Mouse (Mus musculus): ENCODE measurements around the gene Slc12a9. TPM values are rescaled to one million over a fixed set of nuclear protein-coding genes. Genes with fewer than 3 reads are reported as not detected.

Slc12a9 gene
- total and polyA plus RNA-seq, 3 experiments, result 8.8 to 12.1 TPM; not detected in 1

DNA sequence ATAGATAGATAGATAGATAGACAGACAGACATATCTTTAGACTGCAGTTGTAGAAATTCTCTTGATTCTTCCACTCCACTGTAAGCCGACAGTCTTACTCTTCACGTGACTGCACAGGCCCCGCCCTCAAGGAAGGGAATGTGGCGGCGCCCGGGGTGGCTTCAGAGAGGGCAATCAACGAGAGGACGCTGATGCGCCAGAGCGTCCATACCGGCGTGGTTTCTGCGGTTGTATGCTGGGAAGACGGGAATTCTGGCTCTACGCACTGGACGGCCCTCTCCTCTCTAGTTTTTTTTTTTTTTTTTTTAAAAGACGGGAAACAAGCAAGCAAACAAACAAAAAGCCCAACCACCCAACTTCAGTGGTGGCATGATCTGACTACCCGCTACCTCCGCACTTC, 4.9 kb upstream of the Slc12a9 start (continued):
- TF ChIP-seq MAFK (IDR thresholded peaks at IDR 0.05; ENCODE audit: borderline replicate concordance, low read depth, low read length), result no peak
- TF ChIP-seq UBTF (IDR thresholded peaks at IDR 0.05; ENCODE audit: borderline replicate concordance, insufficient read depth, low read depth, low read length), result no peak

DNA sequence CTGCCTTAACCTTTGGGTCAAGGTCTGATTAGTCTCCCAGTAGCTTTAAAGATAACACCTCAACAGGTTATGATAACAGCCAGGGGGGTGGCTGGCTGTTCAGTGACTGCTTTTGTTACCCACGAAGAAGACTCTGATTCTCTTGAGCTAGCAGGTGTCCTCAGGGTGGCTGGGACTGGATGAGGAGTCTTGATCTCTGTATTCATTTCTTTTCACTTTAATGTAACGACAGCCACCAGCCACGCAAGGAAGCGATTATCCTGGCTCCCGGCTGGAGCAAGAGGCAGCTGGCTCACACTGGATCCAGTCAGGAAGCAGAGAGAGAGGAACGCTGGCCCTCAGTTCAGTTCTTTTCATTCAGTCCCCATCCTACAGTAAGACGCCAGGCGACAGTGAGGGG, 3.8 kb upstream of the Slc12a9 start:
- no peak overlapping the region for H3K27ac ChIP-seq (ENCODE audit: control insufficient read depth, low read depth, low read length)
- DNase-seq (ENCODE audit: low read depth, low spot score), result no peak
- TF ChIP-seq GATA1 (IDR thresholded peaks at IDR 0.05; ENCODE audit: low read depth, low read length) (no peak), POLR2AphosphoS5 (IDR thresholded peaks at IDR 0.05; ENCODE audit: borderline replicate concordance, low read depth, low read length) (no peak), ZMIZ1 (IDR thresholded peaks at IDR 0.05; ENCODE audit: low read depth, low read length) (no peak), MAZ (IDR thresholded peaks at IDR 0.05; ENCODE audit: low read depth, low read length) (no peak), TAL1 (IDR thresholded peaks at IDR 0.05; ENCODE audit: low read length) (no peak), POLR2AphosphoS2 (IDR thresholded peaks at IDR 0.05; ENCODE audit: low read length) (no peak), RAD21 (IDR thresholded peaks at IDR 0.05; ENCODE audit: low read depth, low read length) (no peak), POLR2A (IDR thresholded peaks at IDR 0.05; ENCODE audit: control insufficient read depth in 1 of 2, insufficient read depth in 1 of 2, low read depth in 1 of 2, low read length in 2 of 2, poor library complexity in 1 of 2) (no peak), USF1 (IDR thresholded peaks at IDR 0.05; ENCODE audit: low read depth, low read length) (no peak), KAT2A (conservative IDR thresholded peaks at IDR 0.05; ENCODE audit: low read depth, low read length) (no peak), MAFK (IDR thresholded peaks at IDR 0.05; ENCODE audit: borderline replicate concordance, low read depth, low read length) (no peak), E2F4 (IDR thresholded peaks at IDR 0.05; ENCODE audit: borderline replicate concordance, low read depth, low read length) (no peak), EP300 (IDR thresholded peaks at IDR 0.05; ENCODE audit: low read depth in 1 of 2, low read length in 2 of 2) (no peak), MEF2A (IDR thresholded peaks at IDR 0.05; ENCODE audit: extremely low read depth, insufficient replicate concordance, low read depth, low read length, poor library complexity, severe bottlenecking) (no peak), MXI1 (IDR thresholded peaks at IDR 0.05; ENCODE audit: low read depth, low read length) (no peak), RCOR1 (IDR thresholded peaks at IDR 0.05; ENCODE audit: low read depth, low read length) (no peak), NELFE (IDR thresholded peaks at IDR 0.05; ENCODE audit: low read depth, low read length) (no peak), CHD1 (IDR thresholded peaks at IDR 0.05; ENCODE audit: low read depth, low read length) (no peak), CTCF (IDR thresholded peaks at IDR 0.05 in 2 of 3, conservative IDR thresholded peaks at IDR 0.05 in 1 of 3; ENCODE audit: control insufficient read depth in 1 of 3, insufficient read depth in 1 of 3, low read depth in 2 of 3, low read length in 3 of 3, poor library complexity in 1 of 3, severe bottlenecking in 1 of 3) (no peak), ETS1 (IDR thresholded peaks at IDR 0.05; ENCODE audit: low read depth, low read length) (no peak)
- H3K27me3 ChIP-seq (ENCODE audit: control insufficient read depth in 1 of 2, insufficient read depth in 2 of 2, low read length in 2 of 2), result no peaks in the 10 kb centered on the region
- no peak overlapping the region for H3K9ac ChIP-seq (ENCODE audit: control insufficient read depth, low read depth, low read length, poor library complexity, severe bottlenecking)
- no peak overlapping the region for H3K4me3 ChIP-seq (ENCODE audit: control insufficient read depth in 1 of 2, insufficient read depth in 1 of 2, low read depth in 2 of 2, low read length in 2 of 2)
- H3K4me1 ChIP-seq (ENCODE audit: control insufficient read depth in 1 of 2, insufficient read depth in 2 of 2, low read length in 2 of 2), result peaks cover 2 to 36% of the 10 kb centered on the region in 2 experiments
- no peaks in the 10 kb centered on the region for H3K9me3 ChIP-seq (replicated peaks; ENCODE audit: insufficient read depth, low read length)
- H3K36me3 ChIP-seq (ENCODE audit: control insufficient read depth in 1 of 2, insufficient read depth in 2 of 2, low read length in 2 of 2), result peaks cover 0 to 19% of the 10 kb centered on the region in 2 experiments; a peak in 2 of 4 replicates
- H3K79me2 ChIP-seq (ENCODE audit: control insufficient read depth, insufficient read depth, low read length, poor library complexity), result no peaks in the 10 kb centered on the region; the same call in 1 of the 2 replicates
